Mouse (Mus musculus) layer of hippocampus, adult 9-10 months (tissue): ENCODE data around the gene Rft1.
A peak's percentile ranks its signal among the peaks of the same experiment; 100 is the strongest.

Experiments
- DNase-seq: peaks from one replicate; pipeline ENCODE4 v3.0.0; 2022; ENCODE audit warnings: low spot score

The Rft1 gene

DNA sequence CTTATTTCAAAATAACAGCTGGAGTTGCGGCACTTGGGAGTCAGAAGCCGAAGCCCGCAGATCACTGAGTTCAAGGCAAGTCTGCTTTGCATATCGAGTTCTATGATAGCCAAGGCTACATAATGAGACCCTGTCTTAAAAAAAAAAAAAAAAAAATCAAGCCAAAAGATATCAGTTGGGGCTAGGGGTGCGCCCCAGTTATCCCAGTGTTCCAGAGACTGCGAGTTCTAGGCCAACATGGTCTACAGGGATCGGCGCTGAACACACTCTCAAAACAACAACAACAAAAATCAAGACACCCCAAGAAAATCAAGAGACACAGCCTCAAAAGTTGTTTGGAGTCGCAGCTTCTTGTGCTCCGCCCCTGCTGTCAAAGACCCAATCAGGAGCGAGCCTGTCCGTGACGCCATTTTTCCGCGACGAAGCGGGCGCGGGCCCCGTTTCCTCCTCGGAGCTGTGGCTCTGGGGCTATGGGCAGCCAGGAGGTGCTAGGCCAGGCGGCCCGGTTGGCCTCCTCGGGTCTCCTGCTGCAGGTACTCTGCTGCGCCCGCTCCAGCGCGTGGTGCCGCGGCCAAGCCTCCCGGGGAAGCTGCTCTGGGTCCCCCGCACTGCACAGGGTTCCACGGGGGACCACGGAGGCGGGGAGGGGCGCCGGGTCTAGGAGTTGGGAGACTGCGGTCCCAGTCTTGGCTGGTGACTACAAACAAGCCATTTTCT, at the start of gene Rft1:
TSS of gene Rft1 (plus strand) at position 418 of the 717 bp plus-strand sequence.
- DNase-seq: peak; percentile 96

DNA sequence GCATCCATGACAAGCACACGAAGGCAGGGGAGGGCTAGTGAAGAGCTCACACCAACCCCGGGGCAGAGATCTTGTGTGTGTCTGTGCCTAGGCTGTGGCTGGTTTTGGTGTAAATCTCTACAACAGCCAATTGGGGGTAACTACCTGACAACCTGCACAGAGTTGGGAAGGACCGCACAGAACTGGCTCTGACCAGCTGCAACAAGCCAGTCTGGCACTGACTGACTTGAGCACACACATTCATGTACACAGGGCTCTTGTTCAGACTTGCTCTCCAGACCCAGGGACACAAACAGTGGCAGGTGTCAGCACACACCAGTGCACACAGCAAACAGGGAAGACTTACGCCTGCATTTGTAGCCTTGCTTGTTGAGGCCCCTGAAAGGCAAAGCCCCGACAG, 47.3 kb upstream of the Rft1 start:
- DNase-seq: no peak

DNA sequence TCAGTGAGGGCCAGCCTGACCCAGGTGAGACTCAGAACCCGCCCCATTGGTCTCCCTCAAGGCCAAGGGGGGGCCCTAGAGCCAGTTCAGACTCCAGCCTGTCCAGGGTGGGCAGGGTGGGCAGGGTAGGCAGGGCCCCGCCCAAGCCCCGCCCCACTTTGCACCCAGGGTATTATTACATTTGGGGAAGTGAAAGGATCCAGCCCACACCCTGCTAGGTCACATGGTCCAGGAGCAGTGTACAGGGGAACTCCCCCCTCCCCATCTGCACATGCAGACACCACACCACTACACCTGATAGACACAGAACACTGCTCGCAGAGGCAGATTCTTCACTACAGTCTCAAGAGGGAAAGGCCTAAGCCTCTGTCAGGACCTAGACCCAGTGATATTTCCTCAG, 46.5 kb upstream of the Rft1 start:
- no peak for DNase-seq

DNA sequence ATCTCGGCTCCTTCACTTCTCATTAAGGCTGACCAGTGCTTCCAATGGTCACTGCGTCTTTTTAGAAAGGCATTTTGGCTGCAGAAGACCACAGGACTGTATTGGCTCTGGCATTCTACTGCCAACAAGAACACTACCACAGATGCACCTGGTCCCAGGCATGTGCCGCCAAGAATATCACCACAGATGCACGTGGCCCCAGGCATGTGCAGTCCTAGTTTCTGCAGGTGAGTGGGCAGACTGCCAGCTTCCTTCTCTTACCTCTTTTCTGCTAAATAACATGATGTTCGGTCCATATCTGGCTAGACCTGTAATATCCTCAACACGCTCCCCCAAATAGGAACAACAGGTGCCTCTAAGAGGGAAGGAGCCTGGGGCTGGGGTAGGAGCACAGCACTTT, 46.0 kb upstream of the Rft1 start:
- no peak for DNase-seq

DNA sequence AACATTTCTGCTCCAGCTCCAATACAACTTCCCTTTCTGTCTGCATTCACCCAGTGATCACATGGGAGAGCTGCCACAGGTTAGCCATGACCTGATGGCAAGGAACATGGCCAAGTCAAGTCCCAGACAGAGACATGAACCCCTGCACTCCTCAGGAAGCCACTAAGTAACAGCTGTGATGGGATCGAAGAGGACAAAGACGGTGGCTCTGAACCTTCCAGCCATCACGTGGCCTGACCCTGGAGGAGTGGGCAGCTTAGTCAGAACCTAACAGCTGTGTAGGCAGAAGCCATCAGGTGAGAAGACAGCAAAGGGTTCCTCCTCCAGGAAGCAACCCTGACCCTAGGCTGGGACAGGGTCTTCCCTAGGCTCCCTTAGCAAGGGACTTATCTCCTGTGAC, 44.7 kb upstream of the Rft1 start:
- no peak for DNase-seq

DNA sequence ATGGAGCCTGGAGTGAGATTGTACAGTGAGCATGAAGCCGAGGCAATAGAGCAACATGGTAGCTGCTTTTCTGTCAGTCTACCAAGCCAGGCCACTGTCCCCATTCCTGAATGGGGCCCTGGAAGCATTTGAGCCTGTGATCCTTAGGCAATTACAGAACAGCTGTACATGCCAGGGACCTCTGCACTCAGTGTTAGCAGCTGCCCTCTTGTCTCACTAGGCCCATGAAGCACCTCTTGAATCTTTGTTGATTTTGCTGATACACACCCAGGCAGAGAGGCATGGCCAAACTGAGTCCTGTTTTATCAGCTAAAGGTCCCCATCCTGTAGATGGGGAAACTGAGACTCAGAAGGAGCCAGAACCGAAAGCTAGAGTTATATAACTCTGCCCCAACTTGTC, 43.9 kb upstream of the Rft1 start:
- DNase-seq: no peak

DNA sequence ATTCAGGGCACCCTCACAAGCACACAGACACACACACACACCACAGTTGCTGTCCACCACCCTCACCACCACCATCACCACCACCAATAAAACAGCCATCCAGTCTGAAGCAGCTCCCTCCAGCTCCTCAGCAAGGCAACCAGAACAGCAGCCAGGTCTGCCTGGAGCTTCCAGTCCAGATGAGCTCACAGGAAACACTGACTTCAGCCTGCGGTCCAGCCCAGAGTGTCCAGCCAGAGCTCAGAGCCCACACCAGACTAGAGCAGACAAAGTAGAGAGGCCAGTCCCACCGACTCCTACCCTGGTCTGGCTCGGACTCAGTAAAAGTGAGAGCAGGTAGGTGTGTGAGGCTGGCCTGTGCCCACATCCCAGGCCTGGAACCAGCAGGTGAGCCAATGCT, 43.2 kb upstream of the Rft1 start:
- no peak for DNase-seq

DNA sequence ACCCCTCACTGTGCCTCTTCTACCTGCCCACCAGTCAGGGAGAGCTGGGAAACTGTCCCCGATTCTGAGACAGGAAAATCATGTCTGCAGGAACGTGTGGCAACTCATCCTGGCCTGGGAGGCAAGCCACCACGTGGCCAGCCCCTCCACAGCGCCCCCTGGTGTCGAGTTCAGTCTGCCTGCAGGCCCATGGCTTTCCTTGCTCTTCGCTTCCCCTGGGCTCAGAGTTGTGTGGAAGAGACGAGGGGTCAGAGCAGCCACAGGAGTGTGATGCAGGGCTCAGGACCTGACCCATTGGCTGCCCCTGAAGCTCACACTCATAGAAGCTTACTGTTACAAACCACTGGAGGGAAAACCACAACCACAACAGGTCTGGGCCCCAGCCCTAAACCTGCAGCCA, 41.6 kb upstream of the Rft1 start:
- DNase-seq: no peak

DNA sequence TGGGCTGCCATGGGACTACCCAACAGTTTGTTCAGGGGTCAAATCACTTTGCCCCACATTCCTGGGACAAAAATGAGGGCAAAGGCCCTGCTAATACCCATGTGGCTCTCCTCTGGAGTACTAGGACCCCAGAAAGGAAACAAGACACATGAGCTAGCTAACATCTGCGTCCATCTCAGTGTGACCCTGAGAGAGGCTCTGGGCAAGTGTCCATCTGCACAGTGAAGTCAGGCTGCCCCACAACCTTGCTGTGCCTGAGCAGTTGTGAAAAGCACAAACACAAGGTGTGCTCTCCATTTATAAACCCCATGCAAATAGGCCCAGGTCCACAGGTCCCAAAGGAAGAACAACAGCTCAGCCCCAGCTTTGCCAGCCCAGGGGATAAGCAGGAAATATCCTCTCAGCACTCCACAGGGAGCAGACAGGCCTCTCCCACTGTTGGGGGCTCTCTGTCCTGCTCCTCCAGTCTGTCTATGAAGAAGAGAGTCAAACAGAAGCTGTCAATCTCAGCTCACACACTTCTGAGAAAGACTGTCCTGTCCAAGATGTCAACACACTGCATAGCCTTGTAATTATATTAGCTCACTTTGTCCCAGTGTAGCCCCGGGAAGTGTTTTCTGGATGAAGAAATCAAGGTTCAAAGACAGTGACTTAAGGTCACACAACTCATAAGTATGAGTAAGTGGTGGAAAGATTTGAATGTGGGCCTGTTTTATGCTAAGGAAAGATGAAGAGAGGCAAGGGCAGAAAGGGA, 41.0 kb upstream of the Rft1 start:
- DNase-seq: no peak

DNA sequence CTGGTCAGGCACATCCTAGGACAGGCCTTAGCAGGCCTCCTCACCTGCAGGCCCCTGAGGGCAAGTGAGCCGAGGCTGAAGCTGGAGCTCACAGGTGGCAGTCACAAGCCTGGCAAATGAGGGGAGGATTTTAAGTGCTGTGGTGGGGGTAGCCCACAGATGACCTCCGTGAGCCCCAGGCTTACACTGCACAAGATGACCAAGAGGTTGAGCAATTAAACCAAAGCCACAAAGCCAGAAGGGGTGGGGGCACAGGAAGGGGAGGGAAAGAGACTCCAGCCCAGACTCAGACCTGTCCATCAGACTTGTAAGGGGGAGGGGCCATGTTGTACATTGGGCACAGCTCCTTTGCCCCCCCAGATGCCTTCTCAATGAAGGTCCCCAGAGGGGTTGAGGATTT, 37.4 kb upstream of the Rft1 start:
- no peak for DNase-seq

DNA sequence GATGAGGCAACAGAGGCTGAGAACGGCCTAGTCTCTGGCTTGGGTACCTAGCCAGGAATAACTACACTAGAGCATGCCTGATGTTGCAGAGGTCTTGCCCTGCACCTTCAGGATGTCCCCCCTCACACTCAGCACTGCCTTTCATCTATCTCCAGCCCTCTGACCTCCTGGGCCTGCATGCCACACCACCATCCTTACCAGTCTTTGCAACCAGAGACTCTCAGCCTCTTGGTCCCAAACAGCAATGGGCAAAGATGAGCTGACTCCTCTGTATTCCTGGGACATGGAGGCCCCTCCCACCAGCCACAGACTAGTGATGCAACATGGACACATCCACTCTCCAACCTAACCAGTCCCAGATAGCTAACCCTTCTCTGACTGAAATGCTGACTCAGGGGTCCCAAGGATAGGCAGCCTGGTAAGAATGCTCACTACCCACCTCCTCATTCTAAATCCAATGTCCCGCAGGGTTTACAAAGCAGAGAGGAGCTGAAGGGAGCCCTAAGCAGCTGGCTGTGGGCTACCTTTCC, 35.3 kb upstream of the Rft1 start:
- DNase-seq: no peak

DNA sequence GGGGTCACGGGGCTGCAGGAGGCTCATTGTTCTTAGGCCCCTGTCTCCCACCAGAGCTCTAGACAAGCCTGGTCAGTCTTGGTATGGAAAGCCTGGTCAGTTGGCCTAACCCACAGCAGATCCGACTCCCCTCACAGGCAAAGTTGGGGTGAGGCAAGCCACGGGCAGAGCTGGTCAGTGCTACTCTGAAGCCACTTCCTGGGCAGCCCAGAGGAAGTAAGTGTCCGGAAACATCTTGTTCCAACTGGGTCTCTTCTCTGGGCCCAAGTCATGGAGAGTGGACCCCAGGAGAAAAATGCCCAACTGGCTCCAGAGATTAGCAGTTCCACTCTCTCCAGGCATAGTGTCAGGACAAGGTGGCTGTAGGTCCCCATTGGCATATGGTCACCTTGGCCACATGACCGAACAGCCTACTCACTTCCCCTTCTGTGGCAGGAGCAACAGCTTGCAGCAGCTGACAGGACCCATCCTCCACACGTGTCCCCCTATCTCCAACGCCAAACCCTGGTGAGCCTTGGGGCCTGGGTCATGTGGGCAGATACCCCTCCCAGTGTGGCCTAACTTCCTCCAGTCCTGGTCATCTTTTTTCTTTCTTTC, 34.1 kb upstream of the Rft1 start:
- no peak for DNase-seq

DNA sequence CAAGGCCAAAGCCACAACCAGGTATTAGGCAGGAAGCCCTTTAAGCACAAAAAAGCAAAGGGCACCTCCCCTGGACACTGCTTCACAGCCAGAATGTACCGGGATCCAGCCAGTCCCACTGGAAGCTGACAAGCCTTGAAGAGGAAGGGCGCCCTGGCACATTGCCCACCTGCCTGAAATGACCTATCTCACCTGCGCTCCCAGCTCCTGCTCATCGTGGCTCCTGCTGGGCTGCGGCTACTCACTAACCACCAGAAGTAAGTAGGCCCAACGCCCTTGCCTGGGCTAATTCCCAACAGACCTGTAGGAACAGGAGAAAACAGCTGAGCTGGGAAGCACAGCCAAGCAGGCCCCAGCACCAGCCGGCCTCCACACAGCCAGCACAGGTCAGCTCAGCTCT, 32.0 kb upstream of the Rft1 start:
- DNase-seq: no peak

DNA sequence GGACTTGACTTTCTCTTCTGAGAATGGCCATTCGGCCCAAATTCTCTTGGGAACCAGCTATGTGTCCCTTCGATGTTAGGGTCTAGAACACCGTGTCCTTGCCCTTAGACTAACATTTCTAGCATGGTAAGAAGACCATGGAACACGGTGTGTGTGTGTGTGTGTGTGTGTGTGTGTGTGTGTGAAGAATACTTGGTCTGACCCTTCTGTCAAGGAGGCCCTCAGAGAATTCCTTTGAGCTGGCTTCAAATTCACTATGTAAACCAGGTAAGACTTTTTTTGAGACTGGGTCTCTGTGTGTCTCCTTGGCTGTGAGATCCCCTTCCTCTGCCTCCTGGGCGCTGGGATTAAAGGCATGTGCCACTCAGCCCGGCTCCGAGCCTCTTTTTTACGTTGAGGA, 31.6 kb upstream of the Rft1 start:
- no peak for DNase-seq

DNA sequence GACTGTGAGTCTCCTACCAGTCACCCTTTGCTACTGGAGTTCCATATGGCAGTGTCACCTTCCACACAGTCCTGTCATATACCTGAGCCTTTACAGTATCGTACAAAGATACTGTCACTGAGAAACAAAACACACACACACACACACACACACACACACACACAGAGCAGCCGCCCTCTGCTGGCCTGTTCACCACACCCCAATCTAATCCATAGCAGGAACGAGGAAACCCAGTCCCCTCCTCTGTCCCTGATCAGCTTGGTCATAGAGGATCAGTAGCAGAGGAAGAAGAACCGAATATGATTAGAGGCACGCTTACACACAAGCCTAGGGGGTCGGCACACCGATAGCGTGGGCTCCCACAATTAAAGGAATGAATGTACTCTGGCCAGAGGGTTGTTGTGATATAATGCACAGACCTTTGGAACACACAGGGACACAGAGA, 29.9 kb upstream of the Rft1 start:
- DNase-seq: no peak

DNA sequence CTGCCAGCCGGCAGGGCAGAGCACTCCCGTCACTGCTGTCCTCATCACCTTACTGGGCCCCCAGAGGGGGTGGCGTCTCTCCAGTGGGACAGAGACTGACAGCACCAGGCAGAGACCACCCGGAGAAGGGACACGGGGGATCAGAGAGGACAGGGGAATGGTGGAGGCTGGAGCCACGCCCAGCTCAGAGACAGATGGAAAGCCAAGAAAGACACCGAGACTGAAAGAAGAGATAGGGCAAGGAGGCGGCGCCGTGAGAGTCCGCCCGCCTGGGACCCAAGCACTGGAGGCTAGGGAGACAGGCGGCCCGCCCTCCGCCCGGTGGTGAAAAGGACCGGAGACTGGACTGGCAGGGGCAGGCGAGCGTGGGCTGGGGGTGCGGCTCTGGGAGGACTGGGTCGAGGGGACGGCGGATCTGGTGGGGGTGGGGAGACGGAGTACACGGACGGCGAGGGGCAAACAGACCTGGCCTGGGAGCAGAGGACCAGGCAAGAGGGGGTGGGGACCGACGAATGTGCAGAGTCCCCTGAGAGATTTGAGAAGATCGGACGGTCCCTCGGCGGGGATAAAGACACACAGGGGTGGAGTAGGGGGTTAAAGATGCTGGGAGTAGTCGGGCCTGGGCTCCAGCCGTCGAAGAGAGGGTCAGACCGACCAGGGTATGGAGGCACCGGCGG, 28.9 kb upstream of the Rft1 start:
- no peak for DNase-seq

DNA sequence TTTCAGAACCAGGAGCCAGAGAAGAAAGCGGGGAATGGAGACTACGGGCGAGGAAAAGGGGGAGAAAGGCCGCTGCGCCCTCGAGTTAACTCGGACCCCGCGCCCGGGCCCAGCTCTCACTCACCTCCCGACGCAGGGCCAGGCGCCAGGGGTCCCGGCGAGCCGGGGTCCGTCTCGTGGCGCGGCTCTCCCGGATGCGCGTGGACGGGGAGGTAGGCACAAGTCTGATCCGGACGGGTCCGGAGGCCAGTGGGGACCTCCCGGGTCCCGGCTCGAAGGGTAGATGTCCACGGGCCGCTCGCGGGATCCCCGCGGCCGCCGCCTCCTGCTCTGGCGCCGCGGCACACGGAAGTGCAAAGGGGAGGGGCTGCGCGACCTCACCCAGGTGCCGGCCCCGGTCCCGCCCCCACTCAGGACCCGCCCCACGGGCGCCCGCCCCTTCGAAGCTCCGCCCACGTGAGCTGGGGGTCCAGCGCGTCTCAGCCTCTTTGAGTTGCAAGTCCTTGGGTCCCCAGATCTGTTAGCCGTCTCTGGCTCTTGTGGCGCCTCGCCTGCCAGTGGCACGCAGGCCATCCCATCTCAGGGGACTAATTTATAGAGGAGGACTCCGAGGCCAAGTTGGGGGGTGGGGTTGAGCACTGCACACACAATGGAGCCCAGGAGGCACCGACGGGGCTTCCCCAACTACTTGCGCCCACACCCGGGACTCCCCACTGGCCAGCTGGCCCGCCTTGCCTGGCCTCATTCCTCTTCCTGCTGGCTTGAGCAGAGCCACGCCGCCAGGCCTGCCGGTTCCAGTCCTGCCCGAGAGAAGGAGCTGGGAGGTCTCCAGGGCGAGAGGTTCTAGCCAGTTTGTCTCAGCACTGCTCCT, 28.1 kb upstream of the Rft1 start, which contains the start of gene Prkcd:
TSS of gene Prkcd (minus strand) at position 355 of the 871 bp plus-strand sequence.
- no peak for DNase-seq

DNA sequence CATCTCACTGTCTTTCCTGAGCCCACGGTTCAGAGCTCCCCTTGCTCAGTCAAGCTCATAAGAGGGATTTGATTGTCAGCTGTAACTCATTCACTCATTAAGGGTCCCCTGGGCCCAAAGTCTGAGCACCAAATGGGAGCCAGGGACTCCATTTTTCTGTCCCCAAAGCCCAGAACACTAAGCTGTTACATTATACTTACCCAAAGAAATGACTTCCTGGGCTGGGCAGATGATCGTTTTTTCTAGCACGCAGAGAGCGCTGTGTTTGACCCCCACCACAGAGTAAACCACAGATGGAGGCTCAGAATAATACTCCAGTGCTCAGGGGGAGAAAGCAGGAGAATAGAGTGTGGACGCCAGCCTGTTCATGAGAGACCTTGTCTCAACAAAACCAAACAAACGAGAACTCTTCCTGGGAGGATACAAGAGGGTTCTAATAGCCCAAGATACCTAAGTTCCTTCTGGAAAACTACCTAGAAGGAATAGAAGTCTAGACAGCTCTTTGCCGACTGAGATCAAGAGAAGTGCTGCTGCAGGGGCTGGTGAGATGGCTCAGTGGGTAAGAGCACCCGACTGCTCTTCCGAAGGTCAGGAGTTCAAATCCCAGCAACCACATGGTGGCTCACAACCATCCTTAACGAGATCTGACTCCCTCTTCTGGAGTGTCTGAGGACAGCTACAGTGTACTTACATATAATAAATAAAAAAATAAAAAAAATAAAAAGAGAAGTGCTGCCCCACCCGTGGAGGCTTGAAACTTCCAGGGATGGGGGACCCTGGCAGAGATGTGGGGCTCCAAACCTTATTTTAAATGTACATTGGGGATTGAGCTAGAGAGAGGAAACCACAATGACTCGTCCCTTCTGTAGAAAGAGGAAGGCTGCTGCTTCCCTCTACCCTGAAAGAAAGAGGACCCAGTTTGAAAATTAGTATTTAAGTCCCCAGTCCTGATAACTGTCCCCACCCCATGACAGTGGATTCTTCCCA, 27.1 kb upstream of the Rft1 start:
- DNase-seq: no peak

DNA sequence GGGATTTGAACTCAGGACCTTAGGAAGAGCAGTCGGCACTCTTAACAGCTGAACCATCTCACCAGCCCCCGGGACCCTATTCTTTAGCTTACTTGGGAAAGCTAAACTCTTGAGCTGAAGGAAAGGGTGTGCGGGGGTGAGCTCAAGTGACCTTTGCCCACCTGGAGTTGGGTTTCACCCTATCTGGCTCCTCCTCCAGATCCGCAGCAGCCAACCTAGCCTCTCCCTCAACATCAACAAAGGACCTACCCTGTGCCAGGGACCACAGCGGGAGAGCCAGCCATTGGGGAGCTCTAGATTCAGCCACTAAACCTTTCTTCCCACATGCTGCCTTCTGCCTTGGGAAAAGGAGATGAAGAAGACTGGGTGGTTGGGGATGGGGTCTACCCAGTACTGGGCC, 25.9 kb upstream of the Rft1 start:
- no peak for DNase-seq

DNA sequence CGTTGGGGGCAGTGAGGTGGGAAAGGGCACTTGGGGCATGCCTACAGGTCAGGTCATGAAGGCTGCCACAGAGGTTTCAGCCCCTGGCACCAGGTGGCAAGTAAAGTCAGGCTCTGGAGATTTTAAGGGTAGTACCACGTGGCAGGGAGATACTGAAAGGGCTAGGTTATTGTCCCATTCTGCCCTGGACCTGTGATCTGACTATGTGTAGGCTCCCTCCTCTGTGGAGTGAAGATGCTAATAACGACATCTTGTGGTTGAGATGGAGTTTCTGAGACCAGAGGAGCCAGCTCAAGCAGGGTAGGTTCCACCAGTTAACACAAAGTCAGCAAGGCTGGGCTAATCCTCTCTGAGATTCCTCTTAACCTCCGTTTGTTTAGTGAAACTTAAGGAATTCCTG, 24.3 kb upstream of the Rft1 start:
- DNase-seq: no peak
